Mouse (Mus musculus) kidney, embryonic 15.5 days (tissue): ENCODE measurements around the gene Polg. TPM values are rescaled to one million over a fixed set of nuclear protein-coding genes. Genes with fewer than 3 reads are reported as not detected.

Source experiments
- ATAC-seq: fragments of 200-750 bp; cut with Nextera tagmentation; replicated peaks from 2 replicates; pipeline ENCODE4 v1.8.0; 2017; ENCODE audit warnings: moderate TSS enrichment; ENCODE audit not compliant: low FRiP score
- H3K27ac ChIP-seq: fragments of 300-500 bp; sonication (generic); 2 replicates; pipeline ENCODE4 v1.5.1; 2015; ENCODE audit warnings: mild to moderate bottlenecking, inconsistent platforms
- H3K27me3 ChIP-seq: fragments of 300-500 bp; sonication (generic); 2 replicates; pipeline ENCODE4 v1.6.1; 2015; ENCODE audit warnings: inconsistent platforms
- H3K36me3 ChIP-seq: fragments of 300-500 bp; sonication (generic); 2 replicates; pipeline ENCODE4 v1.6.1; 2015; ENCODE audit warnings: inconsistent platforms
- H3K4me1 ChIP-seq: fragments of 300-500 bp; sonication (generic); 2 replicates; pipeline ENCODE4 v1.6.1; 2015; ENCODE audit warnings: inconsistent platforms
- H3K4me2 ChIP-seq: fragments of 300-500 bp; sonication (generic); 2 replicates; pipeline ENCODE4 v1.6.1; 2015; ENCODE audit warnings: moderate library complexity, mild to moderate bottlenecking, inconsistent platforms
- H3K4me3 ChIP-seq: fragments of 300-500 bp; sonication (generic); replicated peaks from 2 replicates; pipeline ENCODE4 v1.5.1; 2015; ENCODE audit warnings: mild to moderate bottlenecking, inconsistent platforms
- H3K9ac ChIP-seq: fragments of 300-500 bp; sonication (generic); 2 replicates; pipeline ENCODE4 v1.6.1; 2015; ENCODE audit warnings: mild to moderate bottlenecking, inconsistent platforms
- H3K9me3 ChIP-seq: fragments of 300-500 bp; sonication (generic); replicated peaks from 2 replicates; pipeline ENCODE4 v1.6.1; 2016; ENCODE audit warnings: inconsistent platforms
- WGBS: fragments of 180-500 bp; shearing (Covaris S2); methylation state at CpG from one replicate; pipeline ENCODE4 v1.1.7; 2015; ENCODE audit warnings: mixed read lengths; 5-methylcytosine and 5-hydroxymethylcytosine counted together
- polyA plus RNA-seq: library from polyadenylated mRNA; unstranded; fragments of >200 nt; fragmentation: Nextera tagmentation; extraction: Ambion mirVana; gene quantifications from 2 replicates; pipeline ENCODE4 v1.2.1, GENCODE M21; 2015

Polg gene
- polyA plus RNA-seq, 1 experiment from 2014 or later: 36.7 TPM

DNA sequence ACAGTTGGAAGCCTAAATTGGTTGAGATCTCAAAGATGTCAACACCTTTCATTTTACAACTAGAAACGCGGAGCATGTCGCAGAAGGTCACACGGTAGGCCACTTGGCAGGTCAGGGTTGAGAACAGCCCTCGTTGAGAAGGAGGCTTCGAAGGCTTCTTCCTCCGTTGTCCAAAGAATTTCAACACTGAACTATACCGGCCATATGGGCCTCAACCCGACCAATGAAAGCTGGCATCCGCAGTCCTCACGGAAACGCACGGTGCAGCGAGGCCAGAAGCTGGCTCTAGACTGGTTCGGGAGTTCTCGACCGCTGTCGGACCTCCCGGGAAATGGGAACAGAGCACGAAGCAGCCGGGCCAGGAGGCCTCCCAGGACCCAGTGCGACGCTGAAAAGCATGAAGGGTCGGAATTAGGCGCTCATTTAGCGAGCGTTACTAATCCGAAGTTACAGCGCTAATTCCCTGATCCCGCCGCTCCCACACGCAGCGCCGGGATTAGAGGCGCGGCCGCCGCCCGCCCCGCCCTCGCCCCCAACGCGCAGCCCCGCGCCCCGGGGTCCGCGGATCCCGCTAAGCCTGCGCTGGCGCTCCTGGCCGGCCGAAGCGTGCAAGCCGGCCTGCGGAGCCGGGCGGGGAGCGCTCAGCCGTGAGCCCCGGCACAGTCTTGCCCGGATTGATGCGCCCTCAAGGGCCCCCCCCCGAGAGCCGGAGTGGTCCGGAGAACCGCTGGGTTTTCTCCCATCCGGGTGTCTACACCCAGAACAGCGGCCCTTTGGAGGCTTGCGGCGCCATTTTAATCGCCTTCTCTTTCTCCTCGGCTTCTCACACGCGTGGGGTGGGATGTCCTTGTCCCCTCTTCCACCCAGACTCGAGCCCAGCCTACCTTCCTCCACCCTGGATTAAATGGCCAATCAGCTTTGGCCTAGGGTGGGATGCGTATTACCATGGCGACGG, 42.4 kb upstream of the Polg start:
- Histone ChIP-seq H3K4me3 (peak overlapping the region; percentile 32), H3K27ac (no peak overlapping the region), H3K36me3 (no peaks in the 10 kb centered on the region), H3K4me2 (peak overlapping the region; percentile 54), H3K27me3 (peaks cover 100% of the 10 kb centered on the region), H3K4me1 (peaks cover 23% of the 10 kb centered on the region), H3K9me3 (no peaks in the 10 kb centered on the region), H3K9ac (no peak overlapping the region)
- ATAC-seq: no peak
- WGBS: under 1% methylated on average over 79 of the region's 79 CpGs

DNA sequence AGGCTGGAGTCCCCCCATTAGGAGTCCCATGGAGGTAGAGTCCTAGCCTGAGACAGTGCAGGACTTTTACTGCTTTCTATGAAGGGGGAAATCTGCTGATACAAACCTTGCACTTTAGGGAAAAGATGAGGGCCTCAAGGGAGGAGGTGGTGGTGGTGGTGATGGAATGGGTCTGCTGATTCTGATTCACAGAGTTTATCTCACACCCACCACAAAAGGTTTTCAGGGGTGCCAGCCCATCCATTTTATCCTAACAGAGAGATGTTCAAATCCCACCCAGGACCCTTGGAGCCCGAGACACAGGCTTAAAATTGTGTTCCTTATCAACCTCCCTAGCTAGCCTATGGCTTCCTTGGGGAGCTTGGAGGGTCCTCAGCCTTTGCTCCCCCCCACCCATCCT, 41.6 kb upstream of the Polg start:
- WGBS: 9% methylated on average over 1 of the region's 1 CpGs
- H3K9me3 ChIP-seq: no peaks in the 10 kb centered on the region
- H3K27me3 ChIP-seq: peaks cover 100% of the 10 kb centered on the region
- no peak overlapping the region for H3K9ac ChIP-seq
- H3K4me1 ChIP-seq: peaks cover 23% of the 10 kb centered on the region
- no peak overlapping the region for H3K4me2 ChIP-seq
- H3K27ac ChIP-seq: no peak overlapping the region
- no peaks in the 10 kb centered on the region for H3K36me3 ChIP-seq
- H3K4me3 ChIP-seq: no peak overlapping the region
- ATAC-seq: no peak

DNA sequence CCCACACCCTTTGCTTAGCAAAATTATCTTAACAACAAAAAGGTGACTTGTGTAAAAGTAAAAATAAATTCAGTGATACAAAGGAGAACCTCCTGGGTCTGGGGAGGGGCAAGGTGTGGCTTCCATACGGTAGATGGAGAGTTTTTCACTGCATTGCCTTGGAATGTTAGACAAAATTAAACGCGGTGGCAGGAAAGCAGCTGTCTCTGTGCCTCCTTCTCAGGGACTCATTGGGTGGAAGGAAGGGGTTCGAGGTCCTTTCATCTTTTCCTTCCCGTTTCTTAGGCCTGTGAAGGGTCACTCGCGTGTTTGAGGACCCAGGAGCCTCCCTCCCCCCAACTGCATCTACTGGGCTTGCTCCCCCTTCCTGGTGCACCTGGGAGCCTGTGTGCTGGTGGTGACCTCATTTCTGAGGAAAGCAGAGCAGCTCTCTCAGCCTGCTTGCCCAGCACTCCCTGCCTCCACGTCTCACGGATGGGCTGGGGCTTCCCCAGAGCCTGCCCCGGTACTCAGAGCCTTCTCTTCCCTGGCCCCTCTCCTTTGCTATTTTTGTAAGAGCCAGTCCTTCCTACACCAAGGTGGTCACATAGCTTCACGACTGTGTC, 41.0 kb upstream of the Polg start:
- Histone ChIP-seq H3K36me3 (no peaks in the 10 kb centered on the region), H3K27me3 (peaks cover 100% of the 10 kb centered on the region), H3K9me3 (no peaks in the 10 kb centered on the region), H3K27ac (no peak overlapping the region), H3K4me1 (peaks cover 23% of the 10 kb centered on the region), H3K4me2 (no peak overlapping the region), H3K9ac (no peak overlapping the region), H3K4me3 (no peak overlapping the region)
- ATAC-seq: no peak
- under 1% methylated on average over 11 of the region's 11 CpGs for WGBS

DNA sequence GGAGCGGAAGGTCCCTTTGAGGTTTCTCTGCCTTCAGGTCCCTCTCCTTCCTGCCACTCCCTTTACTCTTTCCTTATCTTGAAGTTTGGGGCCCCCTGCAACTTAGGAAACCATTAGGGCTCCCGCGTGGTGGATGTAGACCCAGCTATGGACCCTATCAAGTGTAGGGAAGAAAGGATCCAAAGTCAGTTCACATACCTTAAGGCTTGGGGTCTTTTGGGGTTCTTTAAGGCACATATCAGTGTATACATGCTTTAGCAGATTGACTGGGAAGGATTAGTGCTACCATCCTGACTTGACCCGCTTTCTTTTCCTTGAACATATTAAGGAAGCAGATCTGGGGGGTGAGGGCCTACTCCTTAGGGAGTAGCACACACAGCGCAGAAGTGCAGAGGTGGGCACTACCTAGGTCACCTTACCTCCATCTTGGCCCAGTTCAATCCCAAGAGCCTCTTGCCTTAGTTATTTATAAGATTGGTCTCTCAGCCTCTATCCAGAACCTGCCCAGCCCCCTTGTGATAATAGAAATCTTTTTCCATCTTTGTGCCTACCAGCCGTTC, 40.4 kb upstream of the Polg start:
- WGBS: 2% methylated on average over 6 of the region's 6 CpGs
- H3K27ac ChIP-seq: no peak overlapping the region
- no peaks in the 10 kb centered on the region for H3K36me3 ChIP-seq
- peaks cover 100% of the 10 kb centered on the region for H3K27me3 ChIP-seq
- H3K4me3 ChIP-seq: no peak overlapping the region
- no peaks in the 10 kb centered on the region for H3K9me3 ChIP-seq
- H3K4me1 ChIP-seq: peaks cover 23% of the 10 kb centered on the region
- H3K9ac ChIP-seq: no peak overlapping the region
- no peak for ATAC-seq
- H3K4me2 ChIP-seq: no peak overlapping the region

DNA sequence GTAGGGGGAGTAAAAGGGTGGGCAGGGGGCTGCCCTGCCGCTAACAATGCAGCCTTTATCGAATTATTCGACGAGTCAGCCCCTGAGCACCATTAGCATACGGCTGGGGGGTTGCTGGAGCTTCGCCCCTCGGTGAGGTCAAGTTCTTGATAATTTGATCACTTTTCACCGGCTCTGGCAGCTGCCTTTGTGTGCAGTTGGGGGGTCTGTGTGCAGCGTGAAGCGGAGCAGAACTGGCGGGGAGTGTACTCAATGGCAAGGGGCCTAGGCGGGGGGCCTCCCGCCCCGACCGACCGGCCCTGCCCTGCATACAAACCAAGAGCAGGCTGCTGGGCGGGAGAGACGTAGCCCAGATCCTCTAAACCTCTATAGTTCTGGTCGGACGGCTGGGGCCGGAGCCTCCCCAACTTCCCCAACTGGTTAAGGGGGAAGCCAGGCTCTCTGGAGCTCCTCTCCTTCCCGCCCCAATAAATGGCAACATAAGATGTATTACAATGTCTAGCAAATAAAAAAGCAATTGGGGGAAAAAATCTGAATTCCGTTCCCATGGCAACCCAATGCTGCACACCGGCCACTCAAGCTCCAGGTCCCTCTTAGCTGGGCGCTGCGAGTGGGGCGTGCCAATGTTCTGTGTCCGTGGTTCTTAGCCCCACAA, 39.8 kb upstream of the Polg start:
- Histone ChIP-seq H3K27ac (no peak overlapping the region), H3K4me2 (no peak overlapping the region), H3K9me3 (no peaks in the 10 kb centered on the region), H3K27me3 (peaks cover 100% of the 10 kb centered on the region), H3K4me3 (no peak overlapping the region), H3K9ac (no peak overlapping the region), H3K4me1 (peaks cover 23% of the 10 kb centered on the region), H3K36me3 (no peaks in the 10 kb centered on the region)
- 2% methylated on average over 28 of the region's 28 CpGs for WGBS
- no peak for ATAC-seq

DNA sequence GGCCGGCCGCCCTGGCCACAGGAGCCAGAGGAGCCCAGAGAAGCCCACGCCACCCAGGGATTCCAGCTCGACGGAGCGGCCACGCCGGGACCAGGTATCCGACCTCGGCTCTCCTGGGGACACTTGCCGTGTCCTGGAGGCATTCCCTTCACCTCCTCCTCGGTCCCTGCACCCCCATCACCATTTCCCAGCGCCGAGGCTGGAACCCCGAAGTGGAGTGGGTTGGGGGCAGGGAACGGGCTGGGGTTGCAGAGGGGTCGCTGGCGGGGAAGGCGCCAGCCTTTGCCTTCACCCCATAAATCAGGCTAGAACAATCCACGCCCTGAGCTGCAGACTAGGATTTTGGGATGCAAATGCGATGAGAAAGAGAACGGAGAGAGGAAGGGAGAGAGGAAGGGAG, 39.2 kb upstream of the Polg start:
- no peaks in the 10 kb centered on the region for H3K36me3 ChIP-seq
- H3K4me2 ChIP-seq: peak overlapping the region; percentile 64
- no peak for ATAC-seq
- peaks cover 100% of the 10 kb centered on the region for H3K27me3 ChIP-seq
- peak overlapping the region; percentile 41 for H3K4me3 ChIP-seq
- H3K27ac ChIP-seq: no peak overlapping the region
- WGBS: 2% methylated on average over 22 of the region's 22 CpGs
- peaks cover 23% of the 10 kb centered on the region for H3K4me1 ChIP-seq
- no peaks in the 10 kb centered on the region for H3K9me3 ChIP-seq
- H3K9ac ChIP-seq: no peak overlapping the region

DNA sequence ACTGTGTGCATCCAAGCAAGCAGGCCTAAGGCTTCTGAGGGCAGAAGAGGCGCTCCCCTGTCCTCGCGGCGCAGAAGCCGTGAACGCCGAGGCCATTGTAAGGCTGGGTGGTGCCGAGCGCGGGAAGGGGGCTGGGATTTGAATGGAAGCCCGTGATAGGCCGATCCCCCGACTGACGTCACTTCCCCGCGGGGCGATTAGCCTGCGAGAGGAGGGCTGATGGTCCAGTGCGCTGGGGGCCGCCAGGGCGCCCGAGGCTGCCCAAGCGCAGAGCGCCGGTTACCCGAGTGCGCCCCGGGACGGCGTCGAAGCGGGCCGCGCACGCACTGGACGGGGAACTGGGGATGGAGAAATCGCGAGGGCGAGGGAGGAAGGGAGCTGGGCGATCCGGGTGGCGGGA, 38.6 kb upstream of the Polg start:
- no peaks in the 10 kb centered on the region for H3K9me3 ChIP-seq
- H3K4me1 ChIP-seq: peaks cover 29% of the 10 kb centered on the region
- H3K36me3 ChIP-seq: no peaks in the 10 kb centered on the region
- H3K4me2 ChIP-seq: peak overlapping the region; percentile 64
- peak overlapping the region; percentile 41 for H3K4me3 ChIP-seq
- under 1% methylated on average over 42 of the region's 42 CpGs for WGBS
- H3K27ac ChIP-seq: no peak overlapping the region
- peaks cover 100% of the 10 kb centered on the region for H3K27me3 ChIP-seq
- ATAC-seq: peak; percentile 90
- no peak overlapping the region for H3K9ac ChIP-seq

DNA sequence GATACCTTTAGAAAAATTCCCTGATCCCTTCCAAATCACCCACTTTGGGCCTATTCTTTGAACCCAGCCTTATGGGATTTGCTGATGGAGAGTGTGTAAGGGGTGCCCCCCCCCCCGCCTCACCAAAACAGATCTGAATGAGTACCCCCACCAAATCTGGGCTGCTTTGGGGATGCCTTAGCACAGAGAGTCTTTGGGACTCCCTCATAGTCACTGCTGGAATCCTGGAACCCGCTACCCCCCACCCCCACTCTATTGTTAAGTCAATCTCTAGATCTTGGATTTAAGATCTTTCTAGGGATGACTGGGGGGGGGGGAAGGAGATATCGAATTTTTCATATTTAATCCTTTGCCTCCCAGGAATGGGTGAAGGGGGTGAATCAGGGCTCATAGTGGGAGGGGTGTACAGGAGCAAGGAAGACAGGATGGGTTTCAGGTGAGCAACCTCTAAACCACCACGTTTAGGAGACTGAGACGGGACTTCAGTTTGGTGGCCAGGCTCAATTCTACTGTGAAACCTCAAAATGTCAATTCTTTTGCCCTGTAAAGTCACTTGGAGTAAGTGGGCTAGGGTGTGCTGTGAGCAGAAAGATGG, 37.6 kb upstream of the Polg start:
- Histone ChIP-seq H3K36me3 (no peaks in the 10 kb centered on the region), H3K9me3 (no peaks in the 10 kb centered on the region), H3K27me3 (peaks cover 100% of the 10 kb centered on the region), H3K4me3 (no peak overlapping the region), H3K4me2 (no peak overlapping the region), H3K4me1 (peaks cover 33% of the 10 kb centered on the region), H3K9ac (no peak overlapping the region), H3K27ac (no peak overlapping the region)
- WGBS: 4% methylated on average over 5 of the region's 5 CpGs
- no peak for ATAC-seq

DNA sequence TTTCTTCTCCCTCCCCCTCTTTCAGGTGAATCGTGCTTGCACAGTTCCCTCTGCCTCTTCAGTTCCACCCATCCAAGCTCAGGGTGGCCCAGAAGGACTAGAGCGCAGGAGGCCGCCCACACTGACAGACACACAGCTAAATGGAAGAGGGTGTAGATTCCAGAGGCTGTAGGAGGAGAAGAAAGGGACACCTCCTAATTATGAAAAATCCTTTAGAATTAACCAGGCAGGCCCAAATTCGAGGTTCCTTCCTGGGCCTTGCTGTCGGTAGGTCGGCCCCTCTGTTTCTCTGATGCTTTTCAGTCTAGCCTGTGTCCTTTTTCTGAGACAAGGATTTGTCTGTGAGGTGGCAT, 36.9 kb upstream of the Polg start:
- H3K27me3 ChIP-seq: peaks cover 100% of the 10 kb centered on the region
- H3K9ac ChIP-seq: no peak overlapping the region
- no peak for ATAC-seq
- H3K4me3 ChIP-seq: no peak overlapping the region
- no peak overlapping the region for H3K4me2 ChIP-seq
- no peaks in the 10 kb centered on the region for H3K36me3 ChIP-seq
- H3K9me3 ChIP-seq: no peaks in the 10 kb centered on the region
- no peak overlapping the region for H3K27ac ChIP-seq
- WGBS: 5% methylated on average over 6 of the region's 6 CpGs
- H3K4me1 ChIP-seq: peaks cover 27% of the 10 kb centered on the region

DNA sequence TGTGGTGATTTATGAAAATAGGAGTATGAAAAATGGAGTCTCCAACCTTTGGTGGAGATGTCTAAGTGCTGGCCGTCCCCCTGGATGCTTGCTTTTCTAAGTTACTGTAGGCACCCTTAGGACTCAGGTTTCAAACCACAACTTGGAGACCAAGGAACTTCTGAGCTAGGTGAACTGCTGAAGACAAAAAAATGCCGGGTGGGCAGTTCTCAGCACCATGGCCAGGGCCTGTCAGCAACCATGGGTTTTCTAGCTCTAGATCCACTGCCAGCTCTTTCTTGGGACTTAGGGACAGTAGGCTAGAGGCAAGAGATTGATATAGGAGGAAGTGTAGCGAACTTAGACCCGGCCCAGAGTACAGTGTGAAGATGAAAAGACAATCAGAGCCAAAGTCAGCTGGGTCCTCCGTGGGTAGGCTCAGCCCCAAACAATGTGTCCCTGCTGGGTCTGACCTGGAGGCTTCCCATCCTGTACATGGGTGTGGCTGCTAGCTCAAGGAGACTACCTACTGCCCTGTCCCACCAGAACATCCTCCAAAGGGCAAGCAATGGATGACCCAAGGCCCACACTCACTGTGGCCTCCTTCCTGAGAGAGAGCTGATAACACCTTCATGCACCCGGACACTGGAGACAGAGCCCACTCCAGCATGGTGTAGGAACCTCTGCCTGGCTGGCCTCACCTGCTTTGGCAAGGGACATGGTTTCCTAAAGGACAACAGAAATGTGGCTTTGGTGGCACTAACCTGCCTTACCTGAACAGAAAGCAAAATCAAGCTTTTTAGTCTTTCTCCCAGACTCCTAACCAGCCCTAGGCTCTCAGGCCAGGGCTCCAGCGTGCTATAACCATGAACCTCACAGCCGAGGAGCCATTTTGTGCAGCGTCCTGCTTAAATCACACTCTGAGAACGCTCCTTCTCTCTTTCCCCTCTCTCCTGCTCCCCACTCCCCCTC, 36.3 kb upstream of the Polg start:
- H3K4me2 ChIP-seq: no peak overlapping the region
- WGBS: 4% methylated on average over 10 of the region's 10 CpGs
- no peak for ATAC-seq
- no peaks in the 10 kb centered on the region for H3K9me3 ChIP-seq
- H3K27me3 ChIP-seq: peaks cover 100% of the 10 kb centered on the region
- no peaks in the 10 kb centered on the region for H3K36me3 ChIP-seq
- no peak overlapping the region for H3K4me3 ChIP-seq
- H3K9ac ChIP-seq: no peak overlapping the region
- H3K27ac ChIP-seq: no peak overlapping the region
- peaks cover 31% of the 10 kb centered on the region for H3K4me1 ChIP-seq

DNA sequence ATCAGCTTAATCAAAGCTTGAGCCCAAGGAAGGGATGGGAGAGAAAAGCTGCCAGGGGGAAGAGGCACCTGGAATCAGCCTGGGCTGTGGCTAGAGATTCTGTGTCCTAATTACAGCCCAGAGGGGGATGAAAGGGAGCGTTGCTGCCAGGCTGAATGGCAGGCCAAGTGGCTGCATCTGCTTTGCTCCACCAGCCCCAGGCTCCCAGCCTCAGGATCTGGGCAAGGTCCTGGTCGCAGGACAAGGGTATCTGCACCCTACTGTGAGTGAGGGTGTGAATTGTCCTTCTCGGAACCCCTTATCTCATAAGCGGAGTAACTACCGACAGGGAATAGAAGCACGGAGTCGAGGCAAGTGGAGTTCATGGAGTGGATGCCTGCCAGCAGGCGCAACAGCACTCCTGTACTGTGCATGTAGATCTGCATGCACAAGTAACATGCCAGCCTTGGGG, 35.4 kb upstream of the Polg start:
- Histone ChIP-seq H3K9me3 (no peaks in the 10 kb centered on the region), H3K27me3 (peaks cover 100% of the 10 kb centered on the region), H3K9ac (no peak overlapping the region), H3K36me3 (no peaks in the 10 kb centered on the region), H3K4me3 (no peak overlapping the region), H3K27ac (no peak overlapping the region), H3K4me1 (peaks cover 31% of the 10 kb centered on the region), H3K4me2 (no peak overlapping the region)
- ATAC-seq: no peak
- WGBS: under 1% methylated on average over 8 of the region's 8 CpGs
